Comparison of ENCODE assay signal across 8 mouse cellular contexts in genomic region chr19:5843781-5844691, GRCm38 (mm10). TPM values are rescaled to one million over a fixed set of nuclear protein-coding genes. Genes with fewer than 3 reads are reported as not detected.
DNase-seq lines count a peak whose midpoint lies in the region; ATAC-seq and TF ChIP-seq lines count a peak whose summit lies in the region.

No protein-coding gene starts in this region.

- no peak for ATAC-seq in heart, postnatal 0 days (ENCODE audit: insufficient read depth, low read depth)
- ATAC-seq in limb, embryonic 13.5 days (ENCODE audit: low FRiP score, low read depth) = no peak
- ATAC-seq in neural tube, embryonic 12.5 days (ENCODE audit: low FRiP score, low read depth) = no peak

- no peaks in the 10 kb centered on the region for H3K27me3 ChIP-seq in cerebellum, adult 2 months (ENCODE audit: control insufficient read depth, insufficient read depth, low read length)
- no peaks in the 10 kb centered on the region for H3K27me3 ChIP-seq in heart, postnatal 0 days (ENCODE audit: control insufficient read depth, insufficient read depth, low read length)
- no peaks in the 10 kb centered on the region for H3K27me3 ChIP-seq in limb, embryonic 13.5 days
- no peaks in the 10 kb centered on the region for H3K27me3 ChIP-seq in neural tube, embryonic 12.5 days (replicated peaks)

- no peak for DNase-seq in layer of hippocampus, adult 2 months (ENCODE audit: low spot score in 2 of 2)
- no peak for DNase-seq in layer of hippocampus, postnatal 10 days (ENCODE audit: low spot score in 2 of 2)
- DNase-seq in cerebellum, adult 2 months = peak; percentile 41 to 43
- DNase-seq in heart, postnatal 0 days (ENCODE audit: low spot score) = peak; percentile 39
- DNase-seq in urinary bladder, postnatal 4 days (ENCODE audit: low spot score in 2 of 2) = no peak
- no peak for DNase-seq in frontal cortex, postnatal 14 days (ENCODE audit: low spot score in 2 of 2)

- no peaks in the 10 kb centered on the region for H3K36me3 ChIP-seq in heart, postnatal 0 days (replicated peaks; ENCODE audit: control insufficient read depth, insufficient read depth, low read length)
- H3K36me3 ChIP-seq in limb, embryonic 13.5 days = no peaks in the 10 kb centered on the region
- no peaks in the 10 kb centered on the region for H3K36me3 ChIP-seq in neural tube, embryonic 12.5 days

- H3K4me3 ChIP-seq in layer of hippocampus, adult 2 months = peak overlapping the region; percentile 51
- peak overlapping the region; percentile 11 for H3K4me3 ChIP-seq in cerebellum, adult 2 months (replicated peaks; ENCODE audit: insufficient read depth, low read depth, low read length)
- peak overlapping the region; percentile 47 for H3K4me3 ChIP-seq in heart, postnatal 0 days (ENCODE audit: low read depth, low read length)
- peak overlapping the region; percentile 42 for H3K4me3 ChIP-seq in limb, embryonic 13.5 days
- no peak overlapping the region for H3K4me3 ChIP-seq in neural tube, embryonic 12.5 days

- H3K4me1 ChIP-seq in cerebellum, adult 2 months (ENCODE audit: control insufficient read depth, insufficient read depth, low read length) = peaks cover 34% of the 10 kb centered on the region
- peaks cover 74% of the 10 kb centered on the region for H3K4me1 ChIP-seq in heart, postnatal 0 days (ENCODE audit: control insufficient read depth, insufficient read depth)
- H3K4me1 ChIP-seq in limb, embryonic 13.5 days = peaks cover 86% of the 10 kb centered on the region
- peaks cover 66% of the 10 kb centered on the region for H3K4me1 ChIP-seq in neural tube, embryonic 12.5 days

- peak overlapping the region; percentile 100 for H3K27ac ChIP-seq in layer of hippocampus, adult 2 months
- peak overlapping the region; percentile 94 for H3K27ac ChIP-seq in cerebellum, adult 2 months (ENCODE audit: insufficient read depth, low read length)
- peak overlapping the region; percentile 99 for H3K27ac ChIP-seq in heart, postnatal 0 days (ENCODE audit: low read depth)
- H3K27ac ChIP-seq in limb, embryonic 13.5 days = peak overlapping the region; percentile 97; the same call in 1 of the 2 replicates
- no peak overlapping the region for H3K27ac ChIP-seq in neural tube, embryonic 12.5 days

- no peak for TF ChIP-seq POLR2A in cerebellum, adult 2 months (IDR thresholded peaks at IDR 0.05; ENCODE audit: borderline replicate concordance, insufficient read depth, low read length)

- peak overlapping the region; percentile 60 for H3K4me2 ChIP-seq in heart, postnatal 0 days (ENCODE audit: low read depth, low read length)
- peak overlapping the region; percentile 71 for H3K4me2 ChIP-seq in limb, embryonic 13.5 days (replicated peaks)
- H3K4me2 ChIP-seq in neural tube, embryonic 12.5 days (replicated peaks) = peak overlapping the region; percentile 68; the same call in 1 of the 2 replicates

- no peaks in the 10 kb centered on the region for H3K9me3 ChIP-seq in heart, postnatal 0 days (replicated peaks; ENCODE audit: control insufficient read depth, low read length)
- H3K9me3 ChIP-seq in limb, embryonic 13.5 days = no peaks in the 10 kb centered on the region
- no peaks in the 10 kb centered on the region for H3K9me3 ChIP-seq in neural tube, embryonic 12.5 days

- no peak for TF ChIP-seq CTCF in layer of hippocampus, adult 2 months (conservative IDR thresholded peaks at IDR 0.05)
- no peak for TF ChIP-seq CTCF in cerebellum, adult 2 months (IDR thresholded peaks at IDR 0.05; ENCODE audit: borderline replicate concordance, insufficient read depth, low read depth, low read length)
- no peak for TF ChIP-seq CTCF in heart, postnatal 0 days (IDR thresholded peaks at IDR 0.05; ENCODE audit: low read depth)

- H3K9ac ChIP-seq in heart, postnatal 0 days (replicated peaks; ENCODE audit: low read depth, low read length) = peak overlapping the region; percentile 59
- H3K9ac ChIP-seq in limb, embryonic 13.5 days = peak overlapping the region; percentile 68
- H3K9ac ChIP-seq in neural tube, embryonic 12.5 days = no peak overlapping the region

- TF ChIP-seq EP300 in heart, postnatal 0 days (IDR thresholded peaks at IDR 0.05; ENCODE audit: low read depth) = no peak

- 78% methylated on average over 30 of the region's 30 CpGs for WGBS in cerebellum, adult 2 months
- 63% methylated on average over 30 of the region's 30 CpGs for WGBS in heart, postnatal 0 days
- 83% methylated on average over 30 of the region's 30 CpGs for WGBS in limb, embryonic 13.5 days
- WGBS in neural tube, embryonic 12.5 days = 79% methylated on average over 30 of the region's 30 CpGs

RNA-seq across cellular contexts. Expression of gene Frmd8, which starts 31.0 kb away (rescaled TPM):
- total RNA-seq in layer of hippocampus, adult 2 months (2021) = 10 to 100 TPM in 1 of 2 experiments, 1 to 10 TPM in 1; 9.5 to 10.6 TPM
- total RNA-seq in layer of hippocampus, postnatal 10 days (2021) = 10 to 100 TPM; 10.7 to 14.8 TPM
- polyA plus RNA-seq in cerebellum, adult 2 months (2012; rRNA removed) = 23.4 and 28.3 TPM in 2 replicates
- 29.1 and 53.8 TPM in 2 replicates for total RNA-seq in heart, postnatal 0 days (2014; rRNA removed; ENCODE audit: low replicate concordance)
- polyA plus RNA-seq in heart, postnatal 0 days (2015; fragmentation: Nextera tagmentation; extraction: Ambion mirVana) = 12.8 and 14.9 TPM in 2 replicates
- 30.1 and 32.2 TPM in 2 replicates for polyA plus RNA-seq in limb, embryonic 13.5 days (2015; fragmentation: Nextera tagmentation; extraction: Ambion mirVana)
- polyA plus RNA-seq in neural tube, embryonic 12.5 days (2016; fragmentation: Nextera tagmentation; extraction: Ambion mirVana) = 27.0 and 33.0 TPM in 2 replicates

RNA-seq across cellular contexts. Expression of gene Slc25a45, which starts 33.6 kb away (rescaled TPM):
- total RNA-seq in layer of hippocampus, adult 2 months (2021) = 1 to 10 TPM; 3.5 to 3.6 TPM
- total RNA-seq in layer of hippocampus, postnatal 10 days (2021) = 1 to 10 TPM; 2.1 to 3.6 TPM
- polyA plus RNA-seq in cerebellum, adult 2 months (2012; rRNA removed) = 4.3 and 5.0 TPM in 2 replicates
- total RNA-seq in heart, postnatal 0 days (2014; rRNA removed; ENCODE audit: low replicate concordance) = 3.1 and 4.8 TPM in 2 replicates
- 2.8 and 2.9 TPM in 2 replicates for polyA plus RNA-seq in heart, postnatal 0 days (2015; fragmentation: Nextera tagmentation; extraction: Ambion mirVana)
- polyA plus RNA-seq in limb, embryonic 13.5 days (2015; fragmentation: Nextera tagmentation; extraction: Ambion mirVana) = 2.3 and 2.4 TPM in 2 replicates
- polyA plus RNA-seq in neural tube, embryonic 12.5 days (2016; fragmentation: Nextera tagmentation; extraction: Ambion mirVana) = 1.7 and 2.5 TPM in 2 replicates

RNA-seq across cellular contexts. Expression of gene Tigd3, which starts 49.9 kb away (rescaled TPM):
- total RNA-seq in layer of hippocampus, adult 2 months (2021) = 1 to 10 TPM; 2.5 to 3.2 TPM
- 1 to 10 TPM; 4.4 to 5.5 TPM for total RNA-seq in layer of hippocampus, postnatal 10 days (2021)
- polyA plus RNA-seq in cerebellum, adult 2 months (2012; rRNA removed) = 5.1 and 5.6 TPM in 2 replicates
- total RNA-seq in heart, postnatal 0 days (2014; rRNA removed; ENCODE audit: low replicate concordance) = 0.81 and 3.3 TPM in 2 replicates
- polyA plus RNA-seq in heart, postnatal 0 days (2015; fragmentation: Nextera tagmentation; extraction: Ambion mirVana) = 0.85 and 0.91 TPM in 2 replicates
- polyA plus RNA-seq in limb, embryonic 13.5 days (2015; fragmentation: Nextera tagmentation; extraction: Ambion mirVana) = 4.7 and 5.5 TPM in 2 replicates
- polyA plus RNA-seq in neural tube, embryonic 12.5 days (2016; fragmentation: Nextera tagmentation; extraction: Ambion mirVana) = 10.5 and 11.8 TPM in 2 replicates

Comparison
In these comparisons a context has a peak if more than half of its experiments do, and no peak if none do; other contexts are left out.
1. DNase-seq: peak in cerebellum, adult 2 months (2 of 2) and heart, postnatal 0 days (single experiment); none in layer of hippocampus, adult 2 months (0 of 2), layer of hippocampus, postnatal 10 days (0 of 2), urinary bladder, postnatal 4 days (0 of 2) and frontal cortex, postnatal 14 days (0 of 2).
2. Peak in every context shown above with its lines, with median percentiles within 50 percentile points of each other: H3K4me2 ChIP-seq.